Mouse (Mus musculus): ENCODE measurements around the gene Dnajc3.
A peak's percentile ranks its signal among the peaks of the same experiment; 100 is the strongest.

The Dnajc3 gene

GRCm38 (mm10) chr14:118937533-118938492 is at the start of gene Dnajc3:
Gene Dnajc3, plus strand, starts transcription at chr14:118937976.
- peak; percentile 98 for DNase-seq (ENCODE audit: extremely low spot score, low spot score)

GRCm38 (mm10) chr14:118890101-118890500 is 47.7 kb upstream of the Dnajc3 start:
- DNase-seq (ENCODE audit: extremely low spot score, low spot score): no peak

- DNase-seq (ENCODE audit: extremely low spot score, low spot score): no peak
These were observed 42.5 kb upstream of the Dnajc3 start for GRCm38 (mm10) chr14:118895228-118895627.

- DNase-seq (ENCODE audit: extremely low spot score, low spot score): no peak
These were observed 42.1 kb upstream of the Dnajc3 start for GRCm38 (mm10) chr14:118895655-118896054.

- no peak for DNase-seq (ENCODE audit: extremely low spot score, low spot score)
These were observed 37.8 kb upstream of the Dnajc3 start for GRCm38 (mm10) chr14:118899940-118900339.

- DNase-seq (ENCODE audit: extremely low spot score, low spot score): no peak
These were observed 36.9 kb upstream of the Dnajc3 start for GRCm38 (mm10) chr14:118900911-118901310.

- no peak for DNase-seq (ENCODE audit: extremely low spot score, low spot score)
These were observed 34.4 kb upstream of the Dnajc3 start for GRCm38 (mm10) chr14:118903397-118903796.

GRCm38 (mm10) chr14:118903867-118904562 is 33.8 kb upstream of the Dnajc3 start:
- no peak for DNase-seq (ENCODE audit: extremely low spot score, low spot score)

- DNase-seq (ENCODE audit: extremely low spot score, low spot score): no peak
These were observed 30.2 kb upstream of the Dnajc3 start for GRCm38 (mm10) chr14:118907592-118907991.

GRCm38 (mm10) chr14:118909872-118910271 is 27.9 kb upstream of the Dnajc3 start:
- peak; percentile 24 for DNase-seq (ENCODE audit: extremely low spot score, low spot score)

GRCm38 (mm10) chr14:118910332-118911222 is 27.2 kb upstream of the Dnajc3 start:
- DNase-seq (ENCODE audit: extremely low spot score, low spot score): peak; percentile 57

GRCm38 (mm10) chr14:118911521-118911920 is 26.3 kb upstream of the Dnajc3 start:
- no peak for DNase-seq (ENCODE audit: extremely low spot score, low spot score)

GRCm38 (mm10) chr14:118913651-118914050 is 24.1 kb upstream of the Dnajc3 start:
- no peak for DNase-seq (ENCODE audit: extremely low spot score, low spot score)

GRCm38 (mm10) chr14:118919025-118919424 is 18.8 kb upstream of the Dnajc3 start:
- DNase-seq (ENCODE audit: extremely low spot score, low spot score): no peak

GRCm38 (mm10) chr14:118920654-118921053 is 17.1 kb upstream of the Dnajc3 start:
- DNase-seq (ENCODE audit: extremely low spot score, low spot score): no peak

- DNase-seq (ENCODE audit: extremely low spot score, low spot score): peak; percentile 41
These were observed 15.5 kb upstream of the Dnajc3 start for GRCm38 (mm10) chr14:118922251-118922650.

- peak; percentile 71 for DNase-seq (ENCODE audit: extremely low spot score, low spot score)
These were observed 15.1 kb upstream of the Dnajc3 start for GRCm38 (mm10) chr14:118922667-118923184.

GRCm38 (mm10) chr14:118924673-118925615 is 12.8 kb upstream of the Dnajc3 start, which contains the start of gene Dzip1:
Gene Dzip1, minus strand, starts transcription at chr14:118925460.
- peak; percentile 85 for DNase-seq (ENCODE audit: extremely low spot score, low spot score)

GRCm38 (mm10) chr14:118928565-118928964 is 9.2 kb upstream of the Dnajc3 start:
- no peak for DNase-seq (ENCODE audit: extremely low spot score, low spot score)

- no peak for DNase-seq (ENCODE audit: extremely low spot score, low spot score)
These were observed 8.0 kb upstream of the Dnajc3 start for GRCm38 (mm10) chr14:118929779-118930178.
